8 mouse cellular contexts compared by ENCODE assay signal in genomic region chr7:24531211-24531971, GRCm38 (mm10). TPM values are rescaled to one million over a fixed set of nuclear protein-coding genes. Genes with fewer than 3 reads are reported as not detected.
DNase-seq lines count a peak whose midpoint lies in the region; ATAC-seq and TF ChIP-seq lines count a peak whose summit lies in the region.

No protein-coding gene starts in this region.

- H3K36me3 ChIP-seq in forebrain, embryonic 11.5 days (ENCODE audit: control insufficient read depth, insufficient read depth, low read length) = no peaks in the 10 kb centered on the region
- peaks cover 35% of the 10 kb centered on the region for H3K36me3 ChIP-seq in heart, postnatal 0 days (replicated peaks; ENCODE audit: control insufficient read depth, insufficient read depth, low read length)
- H3K36me3 ChIP-seq in lung, embryonic 15.5 days = peaks cover 27% of the 10 kb centered on the region

- peak overlapping the region; percentile 47 for H3K4me3 ChIP-seq in forebrain, embryonic 11.5 days (ENCODE audit: low read depth, low read length)
- peak overlapping the region; percentile 71 for H3K4me3 ChIP-seq in heart, postnatal 0 days (ENCODE audit: low read depth, low read length)
- peak overlapping the region; percentile 58 for H3K4me3 ChIP-seq in lung, embryonic 15.5 days

- peaks cover 13% of the 10 kb centered on the region for H3K4me1 ChIP-seq in forebrain, embryonic 11.5 days (replicated peaks; ENCODE audit: control insufficient read depth, insufficient read depth, low read length)
- H3K4me1 ChIP-seq in heart, postnatal 0 days (ENCODE audit: control insufficient read depth, insufficient read depth) = peaks cover 10% of the 10 kb centered on the region
- H3K4me1 ChIP-seq in lung, embryonic 15.5 days = peaks cover 24% of the 10 kb centered on the region

- peak; percentile 69 for DNase-seq in ES-CJ7 (ENCODE audit: low read depth, low spot score)
- DNase-seq in c-Kit-positive CD71-positive TER-119-positive erythroid progenitor cells, embryonic 14.5 days (ENCODE audit: low spot score) = peak; percentile 53
- peak; percentile 87 for DNase-seq in forebrain, embryonic 11.5 days (ENCODE audit: low spot score)
- DNase-seq in heart, postnatal 0 days (ENCODE audit: low spot score) = peak; percentile 80
- peak; percentile 85 to 91 for DNase-seq in kidney, postnatal 4 days
- DNase-seq in ovary, adult 18-20 months (ENCODE audit: low spot score) = peak; percentile 54
- peak; percentile 67 for DNase-seq in thymus, postnatal 0 days (ENCODE audit: low spot score)

- H3K27me3 ChIP-seq in forebrain, embryonic 11.5 days (ENCODE audit: control insufficient read depth, insufficient read depth, low read length) = peaks cover 16% of the 10 kb centered on the region
- H3K27me3 ChIP-seq in heart, postnatal 0 days (ENCODE audit: control insufficient read depth, insufficient read depth, low read length) = no peaks in the 10 kb centered on the region
- no peaks in the 10 kb centered on the region for H3K27me3 ChIP-seq in lung, embryonic 15.5 days

- peak overlapping the region; percentile 66 for H3K27ac ChIP-seq in forebrain, embryonic 11.5 days (ENCODE audit: low read depth, low read length)
- H3K27ac ChIP-seq in heart, postnatal 0 days (ENCODE audit: low read depth) = peak overlapping the region; percentile 85
- peak overlapping the region; percentile 82 for H3K27ac ChIP-seq in lung, embryonic 15.5 days

- WGBS in forebrain, embryonic 11.5 days = under 1% methylated on average over 43 of the region's 43 CpGs
- under 1% methylated on average over 43 of the region's 43 CpGs for WGBS in heart, postnatal 0 days
- under 1% methylated on average over 43 of the region's 43 CpGs for WGBS in lung, embryonic 15.5 days

- H3K9ac ChIP-seq in forebrain, embryonic 11.5 days (ENCODE audit: low read length) = peak overlapping the region; percentile 91
- peak overlapping the region; percentile 79 for H3K9ac ChIP-seq in heart, postnatal 0 days (replicated peaks; ENCODE audit: low read depth, low read length)
- H3K9ac ChIP-seq in lung, embryonic 15.5 days = peak overlapping the region; percentile 82

- no peaks in the 10 kb centered on the region for H3K9me3 ChIP-seq in forebrain, embryonic 11.5 days (ENCODE audit: control insufficient read depth, low read length)
- H3K9me3 ChIP-seq in heart, postnatal 0 days (replicated peaks; ENCODE audit: control insufficient read depth, low read length) = no peaks in the 10 kb centered on the region
- H3K9me3 ChIP-seq in lung, embryonic 15.5 days = no peaks in the 10 kb centered on the region

- H3K4me2 ChIP-seq in forebrain, embryonic 11.5 days (ENCODE audit: low read depth, low read length, severe bottlenecking) = peak overlapping the region; percentile 90
- peak overlapping the region; percentile 95 for H3K4me2 ChIP-seq in heart, postnatal 0 days (ENCODE audit: low read depth, low read length)
- H3K4me2 ChIP-seq in lung, embryonic 15.5 days = peak overlapping the region; percentile 93

- peak; percentile 69 for ATAC-seq in forebrain, embryonic 11.5 days (replicated peaks; ENCODE audit: low FRiP score)
- ATAC-seq in heart, postnatal 0 days (ENCODE audit: insufficient read depth, low read depth) = peak; percentile 60
- peak; percentile 60; the same call in 1 of the 2 replicates for ATAC-seq in lung, embryonic 15.5 days (ENCODE audit: borderline replicate concordance, extremely low read depth, low FRiP score, low TSS enrichment)

- no peak for TF ChIP-seq EP300 in heart, postnatal 0 days (IDR thresholded peaks at IDR 0.05; ENCODE audit: low read depth)

- peak; percentile 79 for TF ChIP-seq CTCF in heart, postnatal 0 days (IDR thresholded peaks at IDR 0.05; ENCODE audit: low read depth)

RNA-seq across cellular contexts. Expression of gene Irgq, which starts 0.9 kb away (rescaled TPM):
- polyA plus RNA-seq in forebrain, embryonic 11.5 days (2014; fragmentation: Nextera tagmentation; extraction: Ambion mirVana) = 16.1 and 16.4 TPM in 2 replicates
- total RNA-seq in heart, postnatal 0 days (2014; rRNA removed; ENCODE audit: low replicate concordance) = 22.1 and 24.5 TPM in 2 replicates
- 4.5 and 4.8 TPM in 2 replicates for polyA plus RNA-seq in heart, postnatal 0 days (2015; fragmentation: Nextera tagmentation; extraction: Ambion mirVana)
- polyA plus RNA-seq in lung, embryonic 15.5 days (2015; fragmentation: Nextera tagmentation; extraction: Ambion mirVana) = 7.8 and 7.9 TPM in 2 replicates
- polyA plus RNA-seq in thymus, postnatal 0 days (2015; fragmentation: Nextera tagmentation; extraction: Ambion mirVana) = 5.5 and 5.7 TPM in 2 replicates

RNA-seq across cellular contexts. Expression of gene Pinlyp, which starts 14.5 kb away (rescaled TPM):
- not detected in 2 replicates for polyA plus RNA-seq in forebrain, embryonic 11.5 days (2014; fragmentation: Nextera tagmentation; extraction: Ambion mirVana)
- not detected in 2 replicates for total RNA-seq in heart, postnatal 0 days (2014; rRNA removed; ENCODE audit: low replicate concordance)
- polyA plus RNA-seq in heart, postnatal 0 days (2015; fragmentation: Nextera tagmentation; extraction: Ambion mirVana) = not detected in 2 replicates
- polyA plus RNA-seq in lung, embryonic 15.5 days (2015; fragmentation: Nextera tagmentation; extraction: Ambion mirVana) = 0.39 and 0.54 TPM in 2 replicates
- polyA plus RNA-seq in thymus, postnatal 0 days (2015; fragmentation: Nextera tagmentation; extraction: Ambion mirVana) = 1.8 and 2.4 TPM in 2 replicates

RNA-seq across cellular contexts. Expression of gene Xrcc1, which starts 14.7 kb away (rescaled TPM):
- polyA plus RNA-seq in forebrain, embryonic 11.5 days (2014; fragmentation: Nextera tagmentation; extraction: Ambion mirVana) = 140 and 150 TPM in 2 replicates
- total RNA-seq in heart, postnatal 0 days (2014; rRNA removed; ENCODE audit: low replicate concordance) = 30.3 and 46.1 TPM in 2 replicates
- 30.7 and 31.1 TPM in 2 replicates for polyA plus RNA-seq in heart, postnatal 0 days (2015; fragmentation: Nextera tagmentation; extraction: Ambion mirVana)
- polyA plus RNA-seq in lung, embryonic 15.5 days (2015; fragmentation: Nextera tagmentation; extraction: Ambion mirVana) = 109 and 118 TPM in 2 replicates
- 61.0 and 66.5 TPM in 2 replicates for polyA plus RNA-seq in thymus, postnatal 0 days (2015; fragmentation: Nextera tagmentation; extraction: Ambion mirVana)

RNA-seq across cellular contexts. Expression of gene AC161166.1, which starts 19.1 kb away (rescaled TPM):
- 0.96 and 1.3 TPM in 2 replicates for polyA plus RNA-seq in forebrain, embryonic 11.5 days (2014; fragmentation: Nextera tagmentation; extraction: Ambion mirVana)
- total RNA-seq in heart, postnatal 0 days (2014; rRNA removed; ENCODE audit: low replicate concordance) = not detected in 2 replicates
- 0.10 and 0.19 TPM in 2 replicates for polyA plus RNA-seq in heart, postnatal 0 days (2015; fragmentation: Nextera tagmentation; extraction: Ambion mirVana)
- polyA plus RNA-seq in lung, embryonic 15.5 days (2015; fragmentation: Nextera tagmentation; extraction: Ambion mirVana) = 0.19 and 0.47 TPM in 2 replicates
- 0.07 TPM in 1 of 2 replicates, not detected in the other for polyA plus RNA-seq in thymus, postnatal 0 days (2015; fragmentation: Nextera tagmentation; extraction: Ambion mirVana)

RNA-seq across cellular contexts. Expression of gene Zfp428, which starts 24.6 kb away (rescaled TPM):
- polyA plus RNA-seq in forebrain, embryonic 11.5 days (2014; fragmentation: Nextera tagmentation; extraction: Ambion mirVana) = 109 and 114 TPM in 2 replicates
- total RNA-seq in heart, postnatal 0 days (2014; rRNA removed; ENCODE audit: low replicate concordance) = 24.8 and 36.3 TPM in 2 replicates
- polyA plus RNA-seq in heart, postnatal 0 days (2015; fragmentation: Nextera tagmentation; extraction: Ambion mirVana) = 39.1 and 39.3 TPM in 2 replicates
- 42.7 and 47.2 TPM in 2 replicates for polyA plus RNA-seq in lung, embryonic 15.5 days (2015; fragmentation: Nextera tagmentation; extraction: Ambion mirVana)
- 16.5 and 16.7 TPM in 2 replicates for polyA plus RNA-seq in thymus, postnatal 0 days (2015; fragmentation: Nextera tagmentation; extraction: Ambion mirVana)

Comparison
In these comparisons a context has a peak if more than half of its experiments do, and no peak if none do; other contexts are left out.
1. Peak in every context shown above with its lines: DNase-seq, ATAC-seq, H3K4me3 ChIP-seq and H3K27ac ChIP-seq.